Mouse (Mus musculus) heart, adult 11 months (tissue): Measurements from ENCODE around the gene Hacl1.

Experiments used
- DNase-seq: peaks from one replicate; pipeline ENCODE4 v3.0.0; 2022

Gene Hacl1

DNA sequence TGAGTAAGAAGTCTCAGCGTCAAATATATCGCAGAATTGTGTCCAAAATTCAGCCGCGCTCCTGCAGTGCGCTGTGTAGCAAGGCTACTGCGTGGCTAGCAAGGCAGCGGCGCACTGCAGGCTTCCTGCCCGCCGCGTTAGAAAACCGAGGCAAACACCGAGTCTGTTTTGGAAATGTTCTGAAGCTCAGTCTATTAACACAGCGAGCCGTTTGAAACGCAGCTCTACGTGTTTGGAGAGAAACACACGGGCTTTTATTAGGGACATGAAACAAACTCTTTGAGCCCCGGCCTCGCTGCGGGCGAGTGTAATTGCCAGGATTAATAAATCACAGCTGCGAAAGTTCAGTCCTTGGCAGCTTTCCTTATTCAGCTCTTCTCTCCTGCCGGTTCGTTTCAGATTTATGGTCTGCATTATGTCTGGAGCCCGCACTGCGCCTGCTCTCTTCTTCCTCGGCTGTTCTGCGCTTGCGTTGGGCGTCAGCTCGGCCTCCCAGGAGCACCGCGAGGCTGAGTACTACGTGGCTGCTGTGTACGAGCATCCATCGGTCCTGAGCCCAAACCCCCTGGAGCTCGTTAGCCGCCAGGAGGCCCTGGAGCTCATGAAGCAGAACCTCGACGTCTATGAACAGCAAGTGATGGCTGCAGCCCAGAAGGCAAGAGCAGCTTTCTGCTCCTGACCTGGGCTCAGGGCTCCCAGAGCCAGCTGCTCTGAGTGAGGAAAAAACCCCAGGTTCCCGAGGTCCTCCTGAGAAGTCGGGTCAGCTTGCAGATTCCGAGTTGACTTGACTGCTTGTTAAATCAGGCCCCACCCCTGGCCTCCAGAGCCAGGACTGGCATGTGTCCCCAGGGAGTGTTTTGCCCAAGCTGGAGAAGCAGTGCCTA, 20.8 kb upstream of the Hacl1 start:
- peak; percentile 99 for DNase-seq

- DNase-seq: peak; percentile 93
Observed at GRCm38 (mm10) chr14:31660312-31661093, 19.4 kb upstream of the Hacl1 start.

DNA sequence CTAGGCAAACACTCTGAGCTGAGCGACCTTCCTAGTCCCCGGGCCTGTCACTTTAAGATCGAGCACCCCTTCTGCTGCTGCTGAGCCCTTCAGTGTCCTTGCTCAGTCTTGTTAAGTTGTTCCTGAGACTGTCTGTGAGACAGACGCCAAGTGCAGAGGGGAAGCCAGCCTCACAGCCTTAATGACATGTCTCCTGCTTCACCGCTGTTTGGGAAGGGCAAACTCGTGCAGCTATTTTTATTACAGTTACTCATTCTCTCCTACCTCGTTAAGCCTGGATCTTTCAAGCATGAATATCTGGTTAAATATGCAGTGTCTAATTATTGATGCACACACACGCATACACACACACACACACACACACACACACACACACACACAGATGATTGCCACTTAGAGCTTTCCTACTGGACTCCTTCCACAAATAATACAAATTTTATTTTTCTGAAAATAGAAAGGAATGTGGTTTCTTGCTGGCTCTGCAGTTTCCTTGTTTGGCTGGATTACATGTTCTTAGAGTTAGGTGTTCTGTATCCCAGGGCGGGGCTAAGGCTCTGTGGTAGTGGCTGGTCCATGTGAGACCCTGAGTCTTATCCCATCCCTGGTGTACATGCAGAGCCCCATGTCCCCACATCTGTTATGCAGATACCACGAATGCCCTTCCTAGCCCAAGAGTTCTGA, 18.6 kb upstream of the Hacl1 start:
- peak; percentile 97 for DNase-seq

GRCm38 (mm10) chr14:31658126-31658680, 17.1 kb upstream of the Hacl1 start:
- DNase-seq: peak; percentile 93

GRCm38 (mm10) chr14:31656857-31657645, 16.0 kb upstream of the Hacl1 start:
- peak; percentile 94 for DNase-seq

DNA sequence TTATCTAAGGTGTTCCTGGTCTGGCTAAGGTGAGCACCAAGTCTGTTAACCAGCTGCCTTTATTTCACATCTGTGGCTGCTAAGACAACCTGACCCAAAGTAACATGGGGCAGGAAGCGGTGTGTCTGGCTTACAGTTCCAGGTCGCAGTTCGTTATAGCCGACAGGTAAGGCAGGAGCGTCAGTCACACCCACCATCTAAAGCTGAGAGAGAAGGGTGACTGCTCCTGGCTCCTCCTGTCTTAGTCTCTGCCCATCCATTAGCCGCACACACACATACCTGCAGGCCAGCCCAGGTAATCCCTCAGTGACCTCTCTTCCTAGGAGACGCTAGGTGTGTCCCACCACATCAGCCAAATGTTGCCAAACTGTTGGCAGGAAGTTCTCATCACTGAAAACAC, 15.3 kb upstream of the Hacl1 start:
- DNase-seq: peak; percentile 91

GRCm38 (mm10) chr14:31655406-31655805, 14.3 kb upstream of the Hacl1 start:
- DNase-seq: peak; percentile 86

DNA sequence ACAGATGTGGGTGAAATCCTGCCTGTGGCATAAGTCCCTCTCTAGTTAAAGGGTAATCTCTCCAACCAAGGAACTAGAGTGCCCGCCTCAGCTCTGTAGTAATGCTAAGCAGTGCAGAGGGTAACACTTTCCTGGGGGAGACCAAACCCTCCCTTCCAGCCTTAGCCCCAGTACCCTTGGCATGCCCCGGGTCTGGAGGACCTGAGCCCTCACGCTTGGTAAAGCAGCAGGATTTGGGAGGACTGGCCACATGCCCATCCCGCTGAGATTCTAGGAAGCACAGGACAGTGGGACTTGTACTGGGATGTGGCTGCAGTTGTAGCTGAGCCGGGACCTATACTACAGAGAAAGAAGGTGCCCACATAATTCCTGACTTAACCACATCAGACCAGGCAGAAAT, 13.7 kb upstream of the Hacl1 start:
- DNase-seq: peak; percentile 89

DNA sequence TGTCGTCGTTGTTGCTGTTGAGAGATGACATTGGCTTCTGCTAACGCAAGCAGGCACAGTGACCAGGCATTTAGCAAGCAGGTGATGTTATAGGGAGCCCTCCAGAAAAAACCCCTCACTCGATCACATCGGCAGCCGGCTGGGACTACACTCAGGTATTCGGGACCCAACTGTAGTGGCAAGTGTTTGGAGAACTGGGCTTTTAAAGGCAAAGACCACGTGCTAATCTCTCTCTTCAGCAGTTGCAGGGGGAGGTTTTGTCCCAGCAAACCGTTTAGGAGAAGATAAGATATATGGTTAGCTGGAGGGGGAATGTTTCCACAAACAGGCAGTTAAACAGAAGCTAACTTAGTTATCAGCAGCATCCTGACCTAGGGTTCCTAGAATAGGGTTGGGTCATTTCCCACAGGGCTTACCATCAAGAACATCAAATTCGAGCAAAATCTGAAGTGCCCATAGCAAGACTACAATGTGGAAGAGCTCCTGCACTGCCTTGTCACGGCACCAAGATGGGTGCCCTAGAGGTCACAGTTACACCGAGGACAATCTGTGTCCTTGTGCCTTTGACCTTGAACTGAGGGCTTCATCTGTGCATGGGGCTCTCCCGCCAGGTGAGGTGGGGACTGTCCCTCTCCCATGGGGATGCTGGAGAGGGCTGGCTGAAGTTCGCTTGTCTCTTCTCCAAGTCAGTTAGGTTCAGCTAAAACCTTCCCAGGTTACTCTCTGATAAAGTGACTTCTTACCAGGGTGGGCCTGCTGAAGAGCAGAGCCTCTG, 12.2 kb upstream of the Hacl1 start:
- peak; percentile 84 for DNase-seq

DNA sequence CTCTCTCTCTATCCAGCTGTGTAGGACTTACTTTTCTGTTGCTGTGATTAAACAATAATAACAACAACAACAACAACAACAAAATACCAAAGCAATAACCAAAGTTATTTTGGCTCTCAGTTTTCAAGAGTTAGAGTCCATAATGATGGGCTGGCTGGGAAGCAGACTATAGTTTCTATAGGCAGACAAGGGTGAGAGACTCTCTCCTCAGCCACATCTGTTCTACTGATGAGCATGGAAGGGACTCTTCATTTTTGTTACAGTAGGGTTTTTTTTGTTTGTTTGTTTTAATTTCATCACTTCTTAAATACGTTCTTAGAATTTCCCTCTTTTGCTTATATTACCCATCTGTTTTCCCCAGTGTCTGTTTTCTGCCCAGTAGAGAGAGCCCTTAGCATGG, 11.5 kb upstream of the Hacl1 start:
- DNase-seq: no peak

GRCm38 (mm10) chr14:31652106-31652505, 11.0 kb upstream of the Hacl1 start:
- DNase-seq: peak; percentile 91

DNA sequence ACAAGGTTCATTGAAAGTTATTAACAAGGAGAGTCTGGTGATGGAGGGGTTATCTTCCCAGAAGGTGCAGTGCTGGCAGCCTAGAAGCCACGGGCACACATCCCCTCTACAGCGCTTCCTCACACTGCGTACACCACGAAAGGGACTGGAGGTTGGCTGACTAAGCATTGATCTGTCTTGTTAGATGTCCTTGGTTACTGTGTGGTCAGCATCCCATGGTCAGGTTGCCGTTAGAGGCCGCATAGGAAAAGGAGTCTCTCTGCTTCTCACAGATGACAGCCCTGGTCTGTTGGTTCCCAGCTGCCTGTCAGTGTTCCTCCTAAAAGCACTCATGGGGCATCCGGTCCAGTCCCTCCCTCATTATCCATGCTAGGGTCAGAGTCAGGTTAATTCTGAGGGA, 10.1 kb upstream of the Hacl1 start:
- peak; percentile 82 for DNase-seq

GRCm38 (mm10) chr14:31650347-31650746, 9.3 kb upstream of the Hacl1 start:
- peak; percentile 68 for DNase-seq

DNA sequence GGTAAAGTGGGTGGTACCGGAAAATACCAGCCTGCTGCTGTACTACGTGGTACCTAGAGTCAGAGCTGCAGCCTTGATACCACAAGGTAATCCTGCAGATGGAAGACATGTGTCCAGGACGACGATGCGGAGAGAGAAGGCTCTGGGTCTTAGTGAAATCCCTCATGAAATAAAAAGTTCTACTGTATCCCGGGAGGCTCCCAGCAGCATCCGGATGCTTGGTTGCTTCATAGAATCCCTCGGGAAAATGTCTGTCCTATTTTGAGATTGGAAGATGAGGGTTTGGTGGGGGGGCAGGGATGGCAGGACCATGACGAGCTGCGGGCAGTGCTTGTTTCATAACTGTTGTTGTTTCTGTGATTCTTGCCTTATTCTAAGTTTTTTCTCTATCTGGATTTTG, 6.9 kb upstream of the Hacl1 start:
- peak; percentile 94 for DNase-seq

DNA sequence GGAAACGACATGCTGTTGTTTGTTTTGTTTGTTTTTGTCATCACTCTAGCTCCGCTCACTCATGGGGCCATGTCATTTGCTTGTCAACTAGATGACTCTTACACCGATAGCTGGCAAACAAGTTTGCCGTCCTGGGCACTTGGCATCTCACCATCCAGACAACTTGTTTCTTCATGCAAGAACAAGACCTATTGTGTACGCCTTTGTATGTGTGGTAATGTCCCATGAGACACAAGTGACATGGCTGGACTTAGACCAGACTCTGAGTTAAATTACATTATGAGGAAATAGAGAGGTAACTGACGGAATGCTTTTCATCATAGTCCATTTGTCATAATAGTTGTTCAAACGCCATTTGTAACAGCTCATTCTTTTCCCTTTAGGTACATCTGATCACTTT, 4.8 kb upstream of the Hacl1 start:
- DNase-seq: peak; percentile 72

- peak; percentile 82 for DNase-seq
Observed at GRCm38 (mm10) chr14:31644931-31645547, 4.0 kb upstream of the Hacl1 start.

- DNase-seq: peak; percentile 81
Observed at GRCm38 (mm10) chr14:31644183-31644830, 3.2 kb upstream of the Hacl1 start.

- peak; percentile 61 for DNase-seq
Observed at GRCm38 (mm10) chr14:31641506-31642155, 545 bp upstream of the Hacl1 start.

DNA sequence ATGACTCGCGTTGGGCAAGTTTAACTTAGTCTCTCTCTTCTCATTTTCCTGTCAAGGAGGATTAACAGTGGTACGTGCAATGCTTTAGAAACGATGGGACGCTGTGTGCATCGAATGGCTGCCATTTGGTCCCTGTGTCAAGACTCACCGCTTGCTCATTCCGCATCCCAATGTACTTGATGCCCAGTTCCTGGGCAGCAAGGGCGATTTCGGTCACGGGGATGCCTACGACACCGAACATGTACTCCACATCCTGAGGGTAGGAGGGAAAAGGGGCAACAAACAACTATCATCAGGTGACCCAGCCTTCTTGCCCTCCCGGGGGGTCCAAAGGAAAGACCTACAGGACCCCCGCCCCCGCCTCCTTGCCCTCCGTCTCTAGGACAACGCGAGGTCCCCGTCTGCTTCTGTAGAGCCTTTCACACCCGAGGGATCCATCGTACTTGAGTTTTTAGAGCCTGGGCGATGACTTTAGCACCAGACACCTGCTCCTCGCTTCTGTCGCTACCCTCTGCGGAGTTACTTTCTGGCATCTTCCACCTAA, 668 bp downstream of the Hacl1 start, which contains the start of gene Gm49387:
Gm49387 (minus strand) TSS at position 533 of the 544 bp plus-strand sequence.
- no peak for DNase-seq
